Mouse (Mus musculus) inflammation-experienced regulatory T-cells, adult 6 months (primary cell): ENCODE measurements around the gene Uckl1. TPM values are rescaled to one million over a fixed set of nuclear protein-coding genes. Genes with fewer than 3 reads are reported as not detected.

Source experiments
- ATAC-seq: one replicate; pipeline ENCODE4 v1.8.0; 2017
- polyA plus RNA-seq, 3 experiments: library from polyadenylated mRNA; unstranded; fragments of 100-300 nt; shearing (Covaris generic); gene quantifications; one replicate each; pipeline ENCODE4 v1.2.1; 2017

Gene Uckl1
- polyA plus RNA-seq, 3 experiments from 2014 or later, result 108 to 199 (median 172) TPM

- no peak for ATAC-seq
These were observed 5.0 kb upstream of the Uckl1 start for GRCm38 (mm10) chr2:181589732-181590105.

GRCm38 (mm10) chr2:181589011-181589731, 4.5 kb upstream of the Uckl1 start:
- ATAC-seq, result no peak

- no peak for ATAC-seq
These were observed 3.6 kb upstream of the Uckl1 start for GRCm38 (mm10) chr2:181588229-181588780.

DNA sequence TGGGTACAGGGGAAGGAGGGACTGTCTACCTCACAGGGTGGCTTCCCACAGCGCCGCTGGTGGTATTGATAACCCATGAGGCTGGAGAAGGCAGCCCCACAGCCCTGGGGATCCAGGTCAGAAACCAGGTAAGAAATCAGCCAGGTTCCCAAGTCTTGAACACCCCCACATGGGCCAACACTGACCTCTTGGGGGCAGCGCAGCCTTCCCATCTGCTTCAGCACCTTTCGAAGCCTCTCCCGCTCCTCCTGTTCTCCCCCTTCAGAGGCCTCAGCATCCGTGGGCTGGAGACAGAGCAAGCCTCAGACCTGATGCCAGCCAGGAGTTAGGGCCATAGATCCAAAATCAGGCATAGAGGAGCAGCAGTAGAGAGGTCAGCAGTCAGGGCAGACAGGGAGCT, 3.1 kb upstream of the Uckl1 start:
- ATAC-seq, result no peak

GRCm38 (mm10) chr2:181586124-181586523, 1.4 kb upstream of the Uckl1 start:
- no peak for ATAC-seq

DNA sequence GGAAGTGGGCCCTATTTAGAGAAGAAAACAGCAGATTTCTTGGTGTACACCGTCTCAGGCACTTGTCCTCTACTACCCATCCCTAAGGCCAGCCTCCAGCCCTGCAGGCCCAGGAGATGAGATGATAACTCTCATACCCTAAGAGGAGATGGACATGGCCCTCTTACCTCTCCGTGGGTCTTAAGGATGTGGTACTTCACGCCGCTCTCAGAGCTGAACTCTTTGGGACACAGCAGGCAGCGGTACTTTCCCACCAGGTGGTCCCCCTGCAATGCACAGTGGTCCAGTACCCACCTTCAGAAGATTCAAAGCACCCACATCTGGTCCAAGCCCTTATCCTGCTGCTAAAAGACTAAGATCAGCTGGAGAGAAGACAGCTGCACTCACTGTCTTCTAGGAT, 814 bp upstream of the Uckl1 start:
- ATAC-seq, result no peak

GRCm38 (mm10) chr2:181583460-181584257, 1.0 kb downstream of the Uckl1 start:
- no peak for ATAC-seq

DNA sequence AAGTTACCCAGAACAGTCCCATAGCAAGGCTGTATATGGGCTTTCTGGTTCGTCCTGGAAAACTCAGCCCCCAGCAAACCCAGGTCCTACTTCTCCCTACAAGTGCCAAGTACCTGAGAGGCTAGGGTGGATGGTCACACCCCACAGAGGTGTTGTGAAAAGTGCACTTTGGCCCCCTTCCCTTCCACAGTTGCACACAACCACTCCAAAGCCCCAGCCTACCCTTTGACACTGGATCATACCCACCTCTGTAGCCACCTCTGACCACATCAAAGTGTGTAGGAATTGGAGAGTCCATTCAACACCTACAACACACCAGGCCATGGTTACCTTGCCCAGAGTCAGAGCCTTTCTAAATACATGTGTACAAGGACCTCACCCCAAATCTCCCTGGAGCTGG, 1.8 kb downstream of the Uckl1 start:
- ATAC-seq, result no peak

DNA sequence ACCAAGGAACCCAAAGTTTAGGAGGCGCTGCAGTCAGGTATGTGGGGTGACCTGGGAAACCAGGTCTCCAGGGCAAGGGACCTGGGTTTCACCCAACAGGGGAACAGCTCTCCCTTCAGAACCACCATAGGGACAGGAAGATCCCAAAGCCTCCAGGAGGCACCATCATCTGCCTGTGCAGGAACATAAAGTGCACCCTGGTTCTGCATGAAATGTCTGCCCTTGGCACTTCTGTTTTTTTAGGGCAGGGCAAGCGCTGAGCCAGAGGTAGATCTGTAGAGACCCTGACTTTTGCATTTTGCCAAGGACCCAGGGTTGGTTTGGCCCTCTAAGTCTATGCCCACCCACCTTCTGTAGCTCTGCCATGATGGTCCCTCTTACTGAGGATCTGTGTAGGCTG, 2.3 kb downstream of the Uckl1 start:
- no peak for ATAC-seq

DNA sequence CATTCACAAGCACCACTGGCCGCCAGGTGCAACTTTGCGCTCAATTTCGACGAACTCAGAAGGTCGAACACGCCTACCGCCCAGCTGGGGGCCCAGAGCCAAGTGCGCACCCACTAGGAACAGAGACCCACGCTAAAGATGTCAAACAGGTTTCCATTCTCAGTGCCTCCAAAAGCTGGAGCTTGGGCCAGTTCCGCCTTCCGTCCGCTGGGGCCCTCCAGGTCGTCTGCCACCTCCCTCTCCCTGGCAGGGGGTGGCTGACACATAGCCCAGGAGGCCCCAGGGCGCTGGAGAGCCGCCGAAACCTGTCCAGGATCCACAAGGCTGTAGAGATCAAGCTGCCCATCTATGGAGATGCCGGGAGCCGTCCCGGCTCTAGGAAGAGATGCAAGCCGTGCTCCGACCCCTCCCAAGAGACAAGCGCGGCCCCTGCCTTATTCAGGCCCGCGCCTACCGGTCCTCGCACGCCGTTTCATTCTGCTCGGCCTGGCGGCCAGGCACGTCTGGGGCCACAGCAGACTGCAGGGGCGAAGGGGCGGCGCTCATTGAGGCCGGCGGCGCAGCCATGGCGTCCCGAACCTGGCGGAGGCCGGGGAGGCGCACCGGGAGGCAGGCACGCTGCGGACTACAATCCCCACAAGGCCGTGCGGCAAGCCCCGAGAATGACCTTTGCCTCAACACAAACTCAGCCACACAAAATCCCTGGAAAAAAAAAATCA, 3.1 kb downstream of the Uckl1 start:
- peak; percentile 75 for ATAC-seq

DNA sequence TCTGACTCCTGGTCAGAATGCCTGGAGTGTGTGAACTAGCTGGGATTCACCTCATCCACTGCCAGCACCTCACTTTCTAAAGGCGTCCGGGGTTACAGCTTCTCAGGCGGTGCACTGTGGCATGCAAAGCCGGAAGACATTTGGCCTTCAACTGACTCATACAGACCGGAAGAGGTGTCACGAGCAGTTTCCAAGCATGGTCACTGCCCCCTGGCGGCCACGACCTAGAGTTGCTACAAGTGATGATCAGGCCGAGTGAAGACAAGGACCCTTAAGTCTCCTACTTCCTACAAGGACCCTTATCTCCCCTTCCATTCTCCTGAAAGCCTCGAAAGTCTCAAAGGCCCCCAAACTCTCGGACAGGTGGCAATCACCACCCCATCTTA, 3.7 kb downstream of the Uckl1 start:
- ATAC-seq, result peak; percentile 93

- ATAC-seq, result no peak
These were observed 4.4 kb downstream of the Uckl1 start for GRCm38 (mm10) chr2:181580131-181580772.

DNA sequence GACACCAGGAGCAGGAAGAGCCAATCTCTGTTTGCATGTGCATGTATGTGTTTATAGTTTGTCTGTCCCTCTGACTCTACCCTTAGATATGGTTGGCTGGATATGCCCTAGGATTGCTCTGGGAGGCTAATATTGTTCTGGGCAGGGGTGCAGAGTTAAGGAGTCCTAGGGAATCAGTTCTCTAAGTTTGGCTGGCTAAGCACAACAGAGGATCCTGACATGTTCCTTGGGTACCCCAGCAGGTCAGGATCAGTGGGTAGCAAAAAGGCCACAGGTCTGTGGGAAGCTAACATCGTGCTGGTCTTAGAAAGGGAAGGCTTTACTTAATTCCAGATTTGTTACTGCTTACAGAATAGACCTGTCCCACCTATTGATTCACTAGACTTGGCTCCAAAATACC, 5.0 kb downstream of the Uckl1 start:
- ATAC-seq, result no peak

- ATAC-seq, result no peak
These were observed 5.7 kb downstream of the Uckl1 start for GRCm38 (mm10) chr2:181578790-181579618.

DNA sequence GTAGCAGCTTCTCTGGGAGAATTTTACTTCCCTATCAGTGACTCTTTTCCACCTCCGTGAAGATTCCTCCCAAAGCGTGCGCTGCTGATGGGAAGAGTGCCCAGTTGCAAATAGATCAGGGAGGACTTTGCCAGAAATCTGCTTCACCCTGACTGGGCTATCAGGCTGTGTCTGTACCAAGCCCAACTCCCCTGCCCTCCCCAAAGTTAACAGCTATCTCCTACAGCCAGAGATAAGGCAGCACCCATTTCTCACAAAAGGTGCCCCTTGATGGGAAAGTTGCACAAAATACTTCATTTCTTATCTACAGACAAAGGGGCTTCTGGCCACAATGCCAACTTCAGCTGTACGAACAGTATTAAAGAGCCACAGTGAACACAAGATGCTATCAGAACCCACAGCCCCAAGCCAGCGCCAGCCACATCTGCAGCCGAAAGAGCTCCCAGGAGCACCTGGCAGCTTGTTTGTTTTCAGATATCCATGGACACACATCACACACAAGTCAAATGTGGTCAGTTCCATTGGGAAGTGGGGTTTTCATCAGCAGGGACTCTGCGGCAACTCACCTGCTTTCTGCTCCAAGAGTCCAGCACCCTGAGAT, 6.6 kb downstream of the Uckl1 start:
- no peak for ATAC-seq

GRCm38 (mm10) chr2:181577126-181577525, 7.6 kb downstream of the Uckl1 start:
- ATAC-seq, result no peak

DNA sequence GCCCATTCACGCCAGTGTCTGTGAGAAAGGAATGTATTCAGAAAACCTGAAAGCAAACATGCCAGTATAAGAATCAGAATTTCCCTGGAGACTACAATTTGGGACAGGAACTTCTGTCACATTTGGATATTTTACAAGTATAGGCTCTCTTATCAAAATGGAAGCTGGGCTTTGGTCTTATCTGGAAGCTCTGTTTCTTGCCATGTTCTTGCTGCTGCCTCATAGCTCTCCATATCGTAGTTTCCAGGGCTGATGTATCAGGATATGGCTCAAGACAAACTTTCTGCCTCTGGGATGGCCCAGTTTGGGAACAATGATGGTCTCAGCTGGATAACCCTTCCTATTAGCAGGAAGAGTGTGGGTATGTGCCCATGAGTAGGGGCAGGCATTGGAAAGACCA, 8.1 kb downstream of the Uckl1 start:
- no peak for ATAC-seq

DNA sequence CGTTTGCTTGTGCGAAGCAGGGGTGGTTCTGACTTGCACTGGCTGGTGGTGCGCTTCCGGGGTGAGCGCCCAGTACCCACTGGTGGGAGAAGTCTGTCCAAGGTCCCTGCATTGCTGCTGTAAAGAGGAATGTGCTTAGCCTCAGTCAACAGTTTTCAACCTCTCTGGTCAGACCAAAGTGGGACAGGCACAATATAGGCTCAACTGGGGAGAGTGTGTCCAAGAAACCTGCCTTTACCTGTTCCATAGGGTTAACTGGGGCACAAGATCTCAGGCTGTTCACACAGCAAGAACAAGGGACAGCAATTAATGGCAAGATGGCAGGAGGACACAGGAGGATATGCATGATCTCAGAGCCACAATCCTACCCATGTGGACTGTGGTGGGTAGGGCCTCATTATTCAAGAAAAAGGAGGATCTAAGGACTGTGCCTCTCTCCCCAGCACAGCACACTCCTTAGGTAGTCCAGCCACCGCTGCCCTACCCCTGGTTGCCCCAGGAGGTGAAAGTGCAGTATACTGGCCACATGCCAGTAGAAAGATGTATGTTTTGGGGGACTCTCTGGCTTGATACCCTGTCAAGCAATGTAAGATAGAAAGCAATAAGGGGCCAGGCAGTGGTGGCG, 9.7 kb downstream of the Uckl1 start:
- ATAC-seq, result no peak

DNA sequence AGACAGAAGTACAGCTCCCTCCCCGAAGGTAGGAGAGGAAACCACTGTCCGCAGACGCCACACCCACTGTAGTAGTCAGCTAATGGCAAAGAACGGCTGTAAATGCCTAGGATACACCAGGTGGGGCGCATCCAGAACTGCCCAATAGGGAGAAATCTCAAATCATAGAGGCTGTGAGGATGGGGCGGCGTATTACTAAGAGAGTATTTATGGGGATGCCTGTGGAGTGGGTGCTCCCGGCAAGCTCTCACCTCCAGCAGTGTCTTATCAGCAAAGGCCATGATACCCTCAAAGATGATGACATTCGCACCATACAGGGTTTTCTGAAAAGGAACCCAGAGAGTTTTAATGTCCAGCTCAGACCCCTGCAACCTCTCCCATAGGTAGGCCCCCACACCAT, 10.7 kb downstream of the Uckl1 start:
- ATAC-seq, result no peak

DNA sequence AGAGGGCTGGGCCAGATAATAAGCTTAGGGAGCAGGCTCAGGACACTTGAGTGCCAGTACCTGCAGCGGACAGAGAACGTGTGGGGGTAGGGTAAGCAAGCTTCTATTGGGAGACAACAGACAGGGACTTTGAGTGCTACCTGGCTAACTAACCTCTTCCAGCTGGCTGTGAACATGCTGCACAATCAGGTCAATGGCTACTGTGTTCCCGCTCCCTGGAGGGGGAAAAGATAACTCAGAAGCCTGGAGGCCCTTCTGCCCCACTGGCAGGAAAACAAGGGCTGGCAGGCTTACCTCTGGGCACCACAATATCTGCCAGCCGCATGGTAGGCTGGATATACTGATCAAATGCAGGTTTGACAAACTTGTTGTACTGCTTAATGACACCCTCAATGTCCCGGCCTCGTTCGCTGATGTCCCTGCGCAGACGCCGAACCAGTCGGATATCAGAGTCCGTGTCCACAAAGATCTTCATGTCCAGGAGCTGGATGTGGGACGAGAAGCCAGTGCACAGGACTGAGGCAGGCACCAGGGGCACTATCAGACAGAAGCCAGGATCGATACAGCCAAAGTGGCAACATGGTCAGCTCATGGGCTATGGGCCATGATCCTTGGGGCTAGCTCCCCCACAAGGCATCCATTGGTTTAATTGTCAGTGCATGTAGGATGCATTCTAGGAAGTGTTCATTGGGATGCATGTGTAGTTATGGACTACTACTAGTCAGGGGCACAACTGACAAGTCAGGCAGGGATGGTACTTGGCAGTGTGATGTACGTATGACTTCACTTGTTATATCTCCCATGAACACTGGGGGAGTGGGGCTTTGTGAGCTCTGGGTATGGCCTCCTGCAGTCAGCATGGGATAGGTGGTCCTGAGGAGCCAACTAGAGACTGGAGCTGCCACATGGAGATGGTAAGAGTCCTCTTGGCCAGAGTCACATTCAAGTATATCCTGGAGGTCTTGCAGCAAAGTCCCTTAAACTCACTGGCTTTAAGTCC, 11.5 kb downstream of the Uckl1 start:
- ATAC-seq, result no peak
